Mouse (Mus musculus): ENCODE measurements around the gene Caskin1. TPM values are rescaled to one million over a fixed set of nuclear protein-coding genes. Genes with fewer than 3 reads are reported as not detected.

Caskin1 gene
- total RNA-seq, 4 experiments from 2014 or later: 119 to 135 (median 127) TPM

Other genes with a start within 250 kb of the Caskin1 start
- 1 to 10 TPM; 4.9 to 6.4 (median 5.3) TPM for gene Ccnf, start 237.1 kb upstream of the Caskin1 start, total RNA-seq (2022)
- gene Abca17, start 137.5 kb upstream of the Caskin1 start, total RNA-seq (2022): 1 to 10 TPM in 2 of 4 experiments, under 1 TPM in 2; 0.82 to 1.4 (median 1.1) TPM
- 10 to 100 TPM; 70.2 to 79.0 (median 72.0) TPM for gene Abca3, start 136.7 kb upstream of the Caskin1 start, total RNA-seq (2022)
- gene Rnps1, start 74.0 kb upstream of the Caskin1 start, total RNA-seq (2022): 100 to 1,000 TPM; 128 to 131 (median 129) TPM
- 10 to 100 TPM; 24.1 to 34.1 (median 31.1) TPM for gene Eci1, start 62.0 kb upstream of the Caskin1 start, total RNA-seq (2022)
- 1 to 10 TPM; 3.7 to 6.9 (median 5.1) TPM for gene Dnase1l2, start 45.5 kb upstream of the Caskin1 start, total RNA-seq (2022)
- gene E4f1, start 18.3 kb upstream of the Caskin1 start, total RNA-seq (2022): 10 to 100 TPM; 32.3 to 36.2 (median 34.5) TPM
- gene Pgp, start 18.2 kb upstream of the Caskin1 start, total RNA-seq (2022): 10 to 100 TPM; 59.0 to 68.7 (median 63.8) TPM
- gene Bricd5, start 14.7 kb upstream of the Caskin1 start, total RNA-seq (2022): 1 to 10 TPM; 1.6 to 2.4 (median 1.8) TPM
- gene Mlst8, start 9.5 kb upstream of the Caskin1 start, total RNA-seq (2022): 10 to 100 TPM; 29.2 to 39.0 (median 35.4) TPM
- 10 to 100 TPM; 78.0 to 85.3 (median 83.4) TPM for gene Traf7, start 39.3 kb downstream of the Caskin1 start, total RNA-seq (2022)
- 10 to 100 TPM; 41.3 to 54.4 (median 48.4) TPM for gene Rab26, start 45.6 kb downstream of the Caskin1 start, total RNA-seq (2022)
- gene Pkd1, start 61.2 kb downstream of the Caskin1 start, total RNA-seq (2022): 10 to 100 TPM; 67.7 to 81.1 (median 77.3) TPM
- 100 to 1,000 TPM; 123 to 148 (median 137) TPM for gene Tsc2, start 144.0 kb downstream of the Caskin1 start, total RNA-seq (2022)
- gene Nthl1, start 144.1 kb downstream of the Caskin1 start, total RNA-seq (2022): 1 to 10 TPM; 5.7 to 7.0 (median 6.1) TPM
- 10 to 100 TPM; 41.0 to 47.7 (median 42.0) TPM for gene Slc9a3r2, start 161.7 kb downstream of the Caskin1 start, total RNA-seq (2022)
- under 1 TPM in 1 of 4 experiments, not detected in 3; 0.63 TPM for gene Npw, start 169.9 kb downstream of the Caskin1 start, total RNA-seq (2022)
- 10 to 100 TPM; 30.4 to 40.9 (median 36.1) TPM for gene Zfp598, start 181.1 kb downstream of the Caskin1 start, total RNA-seq (2022)
- 100 to 1,000 TPM; 163 to 176 (median 164) TPM for gene Syngr3, start 201.4 kb downstream of the Caskin1 start, total RNA-seq (2022)
- gene Gfer, start 207.6 kb downstream of the Caskin1 start, total RNA-seq (2022): 10 to 100 TPM; 17.6 to 19.2 (median 18.0) TPM
- gene Noxo1, start 207.6 kb downstream of the Caskin1 start, total RNA-seq (2022): 1 to 10 TPM; 2.8 to 5.9 (median 3.0) TPM
- gene Tbl3, start 219.1 kb downstream of the Caskin1 start, total RNA-seq (2022): 10 to 100 TPM; 23.4 to 29.7 (median 25.6) TPM
- gene Rnf151, start 229.5 kb downstream of the Caskin1 start, total RNA-seq (2022): under 1 TPM in 1 of 4 experiments, not detected in 3; 0.37 TPM
- 100 to 1,000 TPM; 270 to 312 (median 290) TPM for gene Rps2, start 229.5 kb downstream of the Caskin1 start, total RNA-seq (2022)
- gene Ndufb10, start 235.9 kb downstream of the Caskin1 start, total RNA-seq (2022): 100 to 1,000 TPM; 208 to 258 (median 238) TPM
- under 1 TPM; 0.36 to 0.94 (median 0.43) TPM for gene Rpl3l, start 239.2 kb downstream of the Caskin1 start, total RNA-seq (2022)
- 10 to 100 TPM; 41.4 to 52.7 (median 44.7) TPM for gene Msrb1, start 248.0 kb downstream of the Caskin1 start, total RNA-seq (2022)

Measured in left cerebral cortex, adult 8-10 months (tissue).